Mouse (Mus musculus): ENCODE results near the gene Gpr179. TPM values are rescaled to one million over a fixed set of nuclear protein-coding genes. Genes with fewer than 3 reads are reported as not detected.

Gene Gpr179
- polyA plus RNA-seq, 1 experiment, result 0.08 TPM

DNA sequence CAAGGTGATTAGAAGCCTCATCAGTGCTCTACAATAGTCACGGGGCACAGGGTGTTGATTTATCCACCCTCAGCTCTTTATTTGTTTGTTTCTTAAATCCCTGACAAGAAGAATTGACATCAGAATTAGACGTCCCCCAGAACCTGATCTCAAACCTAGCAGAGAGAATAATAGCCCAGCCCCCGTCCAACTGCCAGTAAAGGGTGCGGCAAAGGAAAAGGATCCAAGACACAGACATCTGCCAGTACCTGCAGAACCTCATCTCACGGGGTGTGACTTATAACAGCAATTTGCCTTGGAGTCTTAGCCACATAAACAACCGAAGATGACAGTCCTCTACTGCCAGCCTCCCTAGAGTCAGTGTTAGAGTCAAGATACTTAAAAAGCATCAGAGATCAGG lies 64.9 kb downstream of the Gpr179 start:
- no peak for DNase-seq
- TF ChIP-seq POLR2A (IDR thresholded peaks at IDR 0.05; ENCODE audit: low read depth, low read length) (no peak), CTCF (conservative IDR thresholded peaks at IDR 0.05; ENCODE audit: insufficient read depth, insufficient read length, low read depth, low read length) (no peak)
- Histone ChIP-seq H3K27ac (ENCODE audit: insufficient read depth, low read depth, low read length) (no peak overlapping the region), H3K4me3 (ENCODE audit: insufficient read depth, low read depth, low read length) (no peak overlapping the region), H3K27me3 (replicated peaks; ENCODE audit: control insufficient read depth, insufficient read depth, low read length) (no peaks in the 10 kb centered on the region), H3K36me3 (ENCODE audit: control insufficient read depth, insufficient read depth, low read length) (no peaks in the 10 kb centered on the region), H3K4me1 (ENCODE audit: control insufficient read depth, insufficient read depth, low read length) (peaks cover 4% of the 10 kb centered on the region; the same call in 1 of the 2 replicates)
- 67% methylated on average over 6 of the region's 6 CpGs for WGBS

DNA sequence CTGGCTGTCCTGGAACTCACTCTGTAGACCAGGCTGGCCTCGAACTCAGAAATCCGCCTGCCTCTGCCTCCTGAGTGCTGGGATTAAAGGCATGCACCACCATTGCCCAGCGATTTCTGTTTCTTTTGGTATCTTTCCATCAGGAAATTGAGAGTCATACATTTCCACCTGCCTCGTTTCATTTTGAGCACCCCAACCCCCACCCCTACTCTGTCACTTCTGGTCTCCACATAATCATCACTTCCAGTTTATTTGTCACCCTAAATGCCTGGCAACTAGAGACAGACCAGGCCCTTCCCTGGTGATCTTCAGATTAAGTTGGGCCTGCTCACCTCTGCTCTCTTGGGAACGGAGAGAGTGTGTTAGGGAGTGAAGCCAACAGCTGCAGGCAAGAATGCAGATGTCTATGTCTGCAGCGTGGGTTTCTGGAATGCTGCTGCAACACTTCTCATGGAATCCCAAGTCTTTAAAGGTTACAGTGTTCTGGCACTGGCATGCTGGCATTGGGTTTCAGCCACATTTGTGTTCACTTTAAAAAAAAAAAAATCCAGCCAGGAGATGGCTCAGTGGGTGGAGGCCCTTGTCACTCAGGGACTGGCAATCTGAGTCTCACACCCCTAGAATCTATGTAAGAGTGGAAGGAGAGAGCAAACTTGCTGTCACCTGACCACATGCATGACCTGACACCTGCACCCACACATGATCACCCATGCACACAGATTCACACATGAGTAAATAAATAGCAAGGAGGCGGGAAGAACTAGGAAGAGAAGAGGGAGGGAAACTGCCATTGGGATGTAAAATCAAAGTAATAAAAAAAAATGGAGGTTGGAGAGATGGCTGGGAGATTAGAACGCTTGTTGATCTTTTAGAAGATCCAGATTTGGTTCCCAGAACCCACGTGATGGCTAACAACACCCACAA lies 65.8 kb downstream of the Gpr179 start:
- Histone ChIP-seq H3K4me3 (ENCODE audit: insufficient read depth, low read depth, low read length) (no peak overlapping the region), H3K36me3 (ENCODE audit: control insufficient read depth, insufficient read depth, low read length) (no peaks in the 10 kb centered on the region), H3K27me3 (replicated peaks; ENCODE audit: control insufficient read depth, insufficient read depth, low read length) (no peaks in the 10 kb centered on the region), H3K4me1 (ENCODE audit: control insufficient read depth, insufficient read depth, low read length) (peaks cover 4% of the 10 kb centered on the region; the same call in 1 of the 2 replicates), H3K27ac (ENCODE audit: insufficient read depth, low read depth, low read length) (peak overlapping the region; percentile 55; the same call in 1 of the 2 replicates)
- no peak for TF ChIP-seq CTCF (conservative IDR thresholded peaks at IDR 0.05; ENCODE audit: insufficient read depth, insufficient read length, low read depth, low read length)
- no peak for TF ChIP-seq POLR2A (IDR thresholded peaks at IDR 0.05; ENCODE audit: low read depth, low read length)
- WGBS, result 58% methylated on average over 9 of the region's 9 CpGs
- peak; percentile 41 for DNase-seq

DNA sequence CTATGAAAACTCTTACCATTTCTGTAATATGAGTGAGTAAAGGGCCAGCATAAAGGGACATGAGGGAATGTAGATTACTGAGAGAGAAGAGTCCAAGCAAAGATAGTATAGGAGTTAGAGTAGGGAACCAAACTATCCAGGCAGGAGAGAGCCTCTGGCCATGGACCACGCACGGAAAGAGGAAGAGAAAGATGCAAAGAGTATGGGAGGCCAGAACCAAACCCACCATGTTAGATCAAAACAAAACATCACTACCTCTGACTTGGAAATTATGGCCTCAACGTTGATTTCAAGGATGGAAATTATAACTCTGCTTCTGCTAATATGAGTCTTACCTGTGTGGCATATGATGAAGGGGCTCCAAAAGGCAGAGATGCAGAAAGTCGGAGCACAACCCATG lies 67.0 kb downstream of the Gpr179 start:
- WGBS, result 82% methylated on average over 4 of the region's 4 CpGs
- H3K27me3 ChIP-seq (replicated peaks; ENCODE audit: control insufficient read depth, insufficient read depth, low read length), result no peaks in the 10 kb centered on the region
- TF ChIP-seq POLR2A (IDR thresholded peaks at IDR 0.05; ENCODE audit: low read depth, low read length) (no peak), CTCF (conservative IDR thresholded peaks at IDR 0.05; ENCODE audit: insufficient read depth, insufficient read length, low read depth, low read length) (no peak)
- H3K4me1 ChIP-seq (ENCODE audit: control insufficient read depth, insufficient read depth, low read length), result peaks cover 4% of the 10 kb centered on the region; the same call in 1 of the 2 replicates
- no peak for DNase-seq
- no peaks in the 10 kb centered on the region for H3K36me3 ChIP-seq (ENCODE audit: control insufficient read depth, insufficient read depth, low read length)
- no peak overlapping the region for H3K4me3 ChIP-seq (ENCODE audit: insufficient read depth, low read depth, low read length)
- no peak overlapping the region for H3K27ac ChIP-seq (ENCODE audit: insufficient read depth, low read depth, low read length)

DNA sequence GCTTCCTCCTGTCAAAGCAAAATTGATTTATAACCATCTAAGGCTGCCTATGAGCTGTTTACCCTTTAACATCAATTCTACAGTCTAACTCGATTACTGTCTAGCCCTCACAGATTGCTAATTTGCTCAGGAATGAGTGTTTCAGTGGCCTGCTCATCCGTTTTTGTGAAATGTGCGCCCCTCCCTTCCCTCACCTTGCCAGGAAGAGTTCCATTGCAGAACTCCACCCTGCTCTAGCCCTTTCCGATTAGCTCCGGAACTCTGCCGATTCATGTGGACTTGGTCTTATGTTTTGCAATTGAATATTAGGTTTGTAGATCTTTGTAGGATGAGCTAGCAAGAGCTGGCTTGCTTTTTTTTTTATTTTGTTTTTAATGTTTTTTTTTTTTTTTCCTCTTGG lies 69.7 kb downstream of the Gpr179 start:
- no peak overlapping the region for H3K4me3 ChIP-seq (ENCODE audit: insufficient read depth, low read depth, low read length)
- peaks cover 20% of the 10 kb centered on the region; the same call in 1 of the 2 replicates for H3K4me1 ChIP-seq (ENCODE audit: control insufficient read depth, insufficient read depth, low read length)
- no peak for DNase-seq
- no peaks in the 10 kb centered on the region for H3K36me3 ChIP-seq (ENCODE audit: control insufficient read depth, insufficient read depth, low read length)
- WGBS, result 82% methylated on average over 6 of the region's 6 CpGs
- no peak overlapping the region for H3K27ac ChIP-seq (ENCODE audit: insufficient read depth, low read depth, low read length)
- TF ChIP-seq POLR2A (IDR thresholded peaks at IDR 0.05; ENCODE audit: low read depth, low read length) (no peak), CTCF (conservative IDR thresholded peaks at IDR 0.05; ENCODE audit: insufficient read depth, insufficient read length, low read depth, low read length) (no peak)
- H3K27me3 ChIP-seq (replicated peaks; ENCODE audit: control insufficient read depth, insufficient read depth, low read length), result no peaks in the 10 kb centered on the region

Other genes starting within 250 kb of the Gpr179 start
- 0.20 and 0.56 TPM in 2 replicates for gene Tbx21, start 236.7 kb downstream of the Gpr179 start, polyA plus RNA-seq (2012; rRNA removed)
- 10.4 and 12.1 TPM in 2 replicates for gene Tbkbp1, start 200.6 kb downstream of the Gpr179 start, polyA plus RNA-seq (2012; rRNA removed)
- 22.3 and 25.6 TPM in 2 replicates for gene Kpnb1, start 164.2 kb downstream of the Gpr179 start, polyA plus RNA-seq (2012; rRNA removed)
- 23.1 and 25.3 TPM in 2 replicates for gene Npepps, start 71.4 kb downstream of the Gpr179 start, polyA plus RNA-seq (2012; rRNA removed)
- 20.4 and 25.5 TPM in 2 replicates for gene Mrpl45, start 36.4 kb downstream of the Gpr179 start, polyA plus RNA-seq (2012; rRNA removed)
- 12.9 and 13.5 TPM in 2 replicates for gene Socs7, start 10.5 kb upstream of the Gpr179 start, polyA plus RNA-seq (2012; rRNA removed)
- 14.9 and 17.1 TPM in 2 replicates for gene Arhgap23, start 63.5 kb upstream of the Gpr179 start, polyA plus RNA-seq (2012; rRNA removed)
- gene 4933428G20Rik, start 148.3 kb upstream of the Gpr179 start, polyA plus RNA-seq (2012; rRNA removed), result not detected in 2 replicates
- gene Srcin1, start 224.1 kb upstream of the Gpr179 start, polyA plus RNA-seq (2012; rRNA removed), result 13.0 and 13.2 TPM in 2 replicates

Data from kidney, adult 2 months (tissue).